In genomic region chr10:62724936-62725335, GRCm38 (mm10) we compare ENCODE assay signal across 9 mouse cellular contexts. TPM values are rescaled to one million over a fixed set of nuclear protein-coding genes. Genes with fewer than 3 reads are reported as not detected.
DNase-seq lines count a peak whose midpoint lies in the region; ATAC-seq and TF ChIP-seq lines count a peak whose summit lies in the region.
"Had no signal": no experiment of that assay in that cellular context is flagged by ENCODE, and none has a peak within 500 bp of the region (broad histone marks: within the 10 kb centered on the region; RNA-seq: fewer than 3 reads in every experiment).

No protein-coding gene starts in this region.

- H3K27me3 ChIP-seq in kidney, embryonic 14.5 days (ENCODE audit: control insufficient read depth, insufficient read depth, low read length): 0 out of 2 replicates have a peak, but pooled peaks cover 2% of the 10 kb centered on the region
- H3K27me3 ChIP-seq in forebrain, embryonic 12.5 days: peaks cover 33% of the 10 kb centered on the region
- H3K27me3 ChIP-seq in limb, embryonic 12.5 days: peaks cover 54% of the 10 kb centered on the region
- no peaks in the 10 kb centered on the region for H3K27me3 ChIP-seq in midbrain, postnatal 0 days (ENCODE audit: insufficient read depth, low read length)

- H3K36me3 ChIP-seq in kidney, embryonic 14.5 days (ENCODE audit: control insufficient read depth, insufficient read depth, low read length): no peaks in the 10 kb centered on the region
- H3K36me3 ChIP-seq in forebrain, embryonic 12.5 days (replicated peaks): no peaks in the 10 kb centered on the region
- H3K36me3 ChIP-seq in limb, embryonic 12.5 days: no peaks in the 10 kb centered on the region
- no peaks in the 10 kb centered on the region for H3K36me3 ChIP-seq in midbrain, postnatal 0 days (ENCODE audit: insufficient read depth, low read length)

- no peak overlapping the region for H3K9ac ChIP-seq in kidney, embryonic 14.5 days (ENCODE audit: low read depth, low read length)
- peak overlapping the region; percentile 70; the same call in 1 of the 2 replicates for H3K9ac ChIP-seq in forebrain, embryonic 12.5 days
- no peak overlapping the region for H3K9ac ChIP-seq in limb, embryonic 12.5 days (replicated peaks)
- H3K9ac ChIP-seq in midbrain, postnatal 0 days (replicated peaks; ENCODE audit: low read length, poor library complexity, severe bottlenecking): no peak overlapping the region

- no peak; the same call in 1 of the 2 replicates for ATAC-seq in kidney, embryonic 14.5 days (ENCODE audit: low FRiP score, low TSS enrichment)
- no peak for ATAC-seq in forebrain, embryonic 12.5 days (ENCODE audit: low FRiP score)
- no peak for ATAC-seq in limb, embryonic 12.5 days (ENCODE audit: insufficient number of reproducible peaks, insufficient read depth, low FRiP score, low TSS enrichment, low read depth)
- ATAC-seq in midbrain, postnatal 0 days (ENCODE audit: low FRiP score): no peak

- 4% methylated on average over 7 of the region's 7 CpGs for WGBS in kidney, embryonic 14.5 days
- WGBS in forebrain, embryonic 12.5 days: 42% methylated on average over 7 of the region's 7 CpGs
- WGBS in limb, embryonic 12.5 days: 17% methylated on average over 7 of the region's 7 CpGs
- WGBS in midbrain, postnatal 0 days: 37% methylated on average over 7 of the region's 7 CpGs

- no peak for DNase-seq in kidney, adult 9 months
- DNase-seq in midbrain, postnatal 0 days (ENCODE audit: low spot score): no peak
- DNase-seq in testis, postnatal 14 days (ENCODE audit: low spot score): no peak
- no peak for DNase-seq in urinary bladder, postnatal 10 days (ENCODE audit: low spot score)
- no peak for DNase-seq in gastrocnemius, postnatal 4 days (ENCODE audit: low spot score in 2 of 2)

- H3K4me1 ChIP-seq in kidney, embryonic 14.5 days (ENCODE audit: control insufficient read depth, insufficient read depth, low read length): peaks cover 5% of the 10 kb centered on the region; the same call in 1 of the 2 replicates
- H3K4me1 ChIP-seq in forebrain, embryonic 12.5 days: peaks cover 22% of the 10 kb centered on the region
- peaks cover 13% of the 10 kb centered on the region; the same call in 1 of the 2 replicates for H3K4me1 ChIP-seq in limb, embryonic 12.5 days (replicated peaks)
- H3K4me1 ChIP-seq in midbrain, postnatal 0 days (ENCODE audit: insufficient read depth, low read length): no peaks in the 10 kb centered on the region; the same call in 1 of the 2 replicates

- H3K4me3 ChIP-seq in kidney, embryonic 14.5 days (ENCODE audit: low read length): peak overlapping the region; percentile 83; the same call in 1 of the 2 replicates
- peak overlapping the region; percentile 81; the same call in 1 of the 2 replicates for H3K4me3 ChIP-seq in forebrain, embryonic 12.5 days (replicated peaks)
- H3K4me3 ChIP-seq in limb, embryonic 12.5 days (replicated peaks): peak overlapping the region; percentile 82
- H3K4me3 ChIP-seq in midbrain, postnatal 0 days (ENCODE audit: low read depth, low read length): peak overlapping the region; percentile 74; the same call in 1 of the 2 replicates

- H3K9me3 ChIP-seq in kidney, embryonic 14.5 days (ENCODE audit: control insufficient read depth, low read length): no peaks in the 10 kb centered on the region
- H3K9me3 ChIP-seq in forebrain, embryonic 12.5 days: no peaks in the 10 kb centered on the region
- no peaks in the 10 kb centered on the region for H3K9me3 ChIP-seq in limb, embryonic 12.5 days
- no peaks in the 10 kb centered on the region for H3K9me3 ChIP-seq in midbrain, postnatal 0 days (ENCODE audit: low read length)

- H3K4me2 ChIP-seq in kidney, embryonic 14.5 days (replicated peaks; ENCODE audit: low read depth, low read length): peak overlapping the region; percentile 93; the same call in 1 of the 2 replicates
- H3K4me2 ChIP-seq in forebrain, embryonic 12.5 days: peak overlapping the region; percentile 87
- H3K4me2 ChIP-seq in limb, embryonic 12.5 days: peak overlapping the region; percentile 94
- peak overlapping the region; percentile 86 for H3K4me2 ChIP-seq in midbrain, postnatal 0 days (ENCODE audit: low read depth, low read length, poor library complexity, severe bottlenecking)

- TF ChIP-seq CTCF in midbrain, postnatal 0 days (IDR thresholded peaks at IDR 0.05): no peak

- no peak overlapping the region for H3K27ac ChIP-seq in kidney, embryonic 14.5 days (ENCODE audit: low read depth, low read length)
- H3K27ac ChIP-seq in forebrain, embryonic 12.5 days: no peak overlapping the region
- no peak overlapping the region for H3K27ac ChIP-seq in limb, embryonic 12.5 days
- no peak overlapping the region for H3K27ac ChIP-seq in midbrain, postnatal 0 days (ENCODE audit: low read depth, low read length)
- H3K27ac ChIP-seq: gastrocnemius, adult 2 months had no signal

RNA-seq across cellular contexts. Expression of gene Stox1, which starts 1.0 kb away (rescaled TPM):
- polyA plus RNA-seq in kidney, embryonic 14.5 days (2014; fragmentation: Nextera tagmentation; extraction: Ambion mirVana): 2.7 and 3.1 TPM in 2 replicates
- 3.9 and 5.0 TPM in 2 replicates for polyA plus RNA-seq in forebrain, embryonic 12.5 days (2016; fragmentation: Nextera tagmentation; extraction: Ambion mirVana)
- 1.4 and 1.5 TPM in 2 replicates for polyA plus RNA-seq in limb, embryonic 12.5 days (2016; fragmentation: Nextera tagmentation; extraction: Ambion mirVana)
- total RNA-seq in midbrain, postnatal 0 days (2014; rRNA removed): 6.7 TPM in 2 replicates
- 6.2 and 6.3 TPM in 2 replicates for polyA plus RNA-seq in midbrain, postnatal 0 days (2015; fragmentation: Nextera tagmentation; extraction: Ambion mirVana)
- total RNA-seq in gastrocnemius, postnatal 4 days (2021): 1 to 10 TPM in 1 of 2 experiments, under 1 TPM in 1; 0.64 to 1.1 TPM
